Mouse (Mus musculus): ENCODE data around the gene Hist1h2ag. TPM values are rescaled to one million over a fixed set of nuclear protein-coding genes. Genes with fewer than 3 reads are reported as not detected.
"Not testable (repeated sequence)": the region's sequence is repeated elsewhere in the genome, so short reads cannot be mapped to it uniquely, and the experiment has no call there.

Gene Hist1h2ag
- 10 to 100 TPM in 3 of 4 experiments, 1 to 10 TPM in 1; 9.0 to 26.2 (median 21.0) TPM for total RNA-seq (2022)

GRCm38 (mm10) chr13:22042568-22043502, at the start of gene Hist1h2ag, which contains the start of gene Hist1h2bj:
Gene Hist1h2ag (minus strand): TSS chr13:22042944.
Gene Hist1h2bj (plus strand): TSS chr13:22043214.
- peak; percentile 79 to 93 for DNase-seq (ENCODE audit: low spot score in 2 of 2)

GRCm38 (mm10) chr13:22084140-22084539, 41.4 kb upstream of the Hist1h2ag start, which contains the start of gene Vmn1r188:
Gene Vmn1r188 (plus strand): TSS chr13:22084440.
- DNase-seq (ENCODE audit: low spot score in 2 of 2) = not testable (repeated sequence)

- DNase-seq (ENCODE audit: low spot score in 2 of 2) = no peak
These were observed 20.7 kb upstream of the Hist1h2ag start for GRCm38 (mm10) chr13:22063468-22063867.

- no peak for DNase-seq (ENCODE audit: low spot score in 2 of 2)
These were observed 18.7 kb upstream of the Hist1h2ag start for GRCm38 (mm10) chr13:22061422-22061821.

- DNase-seq (ENCODE audit: low spot score in 2 of 2) = no peak
These were observed 11.0 kb upstream of the Hist1h2ag start for GRCm38 (mm10) chr13:22053754-22054153.

GRCm38 (mm10) chr13:22051523-22051859, 8.7 kb upstream of the Hist1h2ag start:
- no peak for DNase-seq (ENCODE audit: low spot score in 2 of 2)

GRCm38 (mm10) chr13:22050591-22051522, 8.1 kb upstream of the Hist1h2ag start:
- peak; percentile 84 to 94 for DNase-seq (ENCODE audit: low spot score in 2 of 2)

- no peak for DNase-seq (ENCODE audit: low spot score in 2 of 2)
These were observed 7.1 kb upstream of the Hist1h2ag start for GRCm38 (mm10) chr13:22049737-22050440.

GRCm38 (mm10) chr13:22049041-22049440, 6.3 kb upstream of the Hist1h2ag start:
- DNase-seq (ENCODE audit: low spot score in 2 of 2) = no peak

- DNase-seq (ENCODE audit: low spot score in 2 of 2) = no peak
These were observed 2.6 kb upstream of the Hist1h2ag start for GRCm38 (mm10) chr13:22045311-22045710.

GRCm38 (mm10) chr13:22044432-22045155, 1.9 kb upstream of the Hist1h2ag start:
- DNase-seq (ENCODE audit: low spot score in 2 of 2) = no peak

- no peak for DNase-seq (ENCODE audit: low spot score in 2 of 2)
These were observed 1.0 kb upstream of the Hist1h2ag start for GRCm38 (mm10) chr13:22043503-22044431.

GRCm38 (mm10) chr13:22041651-22042567, 835 bp downstream of the Hist1h2ag start:
- DNase-seq (ENCODE audit: low spot score in 2 of 2) = no peak

- peak; percentile 95 to 99 for DNase-seq (ENCODE audit: low spot score in 2 of 2)
These were observed 1.6 kb downstream of the Hist1h2ag start, which contains the start of gene Hist1h4i for GRCm38 (mm10) chr13:22041142-22041536. Gene Hist1h4i (minus strand): TSS chr13:22041362.

- DNase-seq (ENCODE audit: low spot score in 2 of 2) = no peak
These were observed 2.1 kb downstream of the Hist1h2ag start for GRCm38 (mm10) chr13:22040464-22041141.

GRCm38 (mm10) chr13:22039951-22040463, 2.7 kb downstream of the Hist1h2ag start:
- no peak for DNase-seq (ENCODE audit: low spot score in 2 of 2)

- no peak for DNase-seq (ENCODE audit: low spot score in 2 of 2)
These were observed 3.4 kb downstream of the Hist1h2ag start for GRCm38 (mm10) chr13:22039364-22039763.
